Mouse (Mus musculus): Measurements from ENCODE around the gene Gm26965. TPM values are rescaled to one million over a fixed set of nuclear protein-coding genes. Genes with fewer than 3 reads are reported as not detected.

Gene Gm26965
- polyA plus RNA-seq, 1 experiment from 2014 or later: not detected

Other genes starting within 250 kb of the Gm26965 start
- gene Zfp458, start 247.7 kb downstream of the Gm26965 start, polyA plus RNA-seq (2015; fragmentation: Nextera tagmentation; extraction: Ambion mirVana): 1.9 and 2.0 TPM in 2 replicates
- gene Zfp457, start 219.7 kb downstream of the Gm26965 start, polyA plus RNA-seq (2015; fragmentation: Nextera tagmentation; extraction: Ambion mirVana): 0.75 and 0.85 TPM in 2 replicates
- gene Zfp595, start 193.6 kb downstream of the Gm26965 start, polyA plus RNA-seq (2015; fragmentation: Nextera tagmentation; extraction: Ambion mirVana): 2.3 and 2.8 TPM in 2 replicates
- gene Gm28044, start 165.6 kb downstream of the Gm26965 start, polyA plus RNA-seq (2015; fragmentation: Nextera tagmentation; extraction: Ambion mirVana): 0.62 and 0.87 TPM in 2 replicates
- 1.1 and 1.3 TPM in 2 replicates for gene Zfp953, start 165.5 kb downstream of the Gm26965 start, polyA plus RNA-seq (2015; fragmentation: Nextera tagmentation; extraction: Ambion mirVana)
- 0.35 and 1.0 TPM in 2 replicates for gene Gm28041, start 150.4 kb downstream of the Gm26965 start, polyA plus RNA-seq (2015; fragmentation: Nextera tagmentation; extraction: Ambion mirVana)
- 1.6 and 2.0 TPM in 2 replicates for gene Zfp456, start 150.3 kb downstream of the Gm26965 start, polyA plus RNA-seq (2015; fragmentation: Nextera tagmentation; extraction: Ambion mirVana)
- gene Zfp429, start 126.3 kb downstream of the Gm26965 start, polyA plus RNA-seq (2015; fragmentation: Nextera tagmentation; extraction: Ambion mirVana): 8.5 and 8.7 TPM in 2 replicates
- gene Zfp459, start 104.7 kb downstream of the Gm26965 start, polyA plus RNA-seq (2015; fragmentation: Nextera tagmentation; extraction: Ambion mirVana): 1.2 and 1.3 TPM in 2 replicates
- gene Zfp874a, start 74.5 kb downstream of the Gm26965 start, polyA plus RNA-seq (2015; fragmentation: Nextera tagmentation; extraction: Ambion mirVana): 10.8 and 12.0 TPM in 2 replicates
- gene Zfp874b, start 41.9 kb downstream of the Gm26965 start, polyA plus RNA-seq (2015; fragmentation: Nextera tagmentation; extraction: Ambion mirVana): 3.5 and 3.6 TPM in 2 replicates
- gene Zfp58, start 25.6 kb downstream of the Gm26965 start, polyA plus RNA-seq (2015; fragmentation: Nextera tagmentation; extraction: Ambion mirVana): 13.3 and 14.9 TPM in 2 replicates
- 20.9 and 21.9 TPM in 2 replicates for gene Zfp87, start within 50 bp of the Gm26965 start, polyA plus RNA-seq (2015; fragmentation: Nextera tagmentation; extraction: Ambion mirVana)
- 13.8 and 14.5 TPM in 2 replicates for gene Zfp748, start 27.7 kb upstream of the Gm26965 start, polyA plus RNA-seq (2015; fragmentation: Nextera tagmentation; extraction: Ambion mirVana)
- 4.5 and 4.7 TPM in 2 replicates for gene Zfp729b, start 83.6 kb upstream of the Gm26965 start, polyA plus RNA-seq (2015; fragmentation: Nextera tagmentation; extraction: Ambion mirVana)
- 0.69 TPM in 1 of 2 replicates, not detected in the other for gene Gm49345, start 111.6 kb upstream of the Gm26965 start, polyA plus RNA-seq (2015; fragmentation: Nextera tagmentation; extraction: Ambion mirVana)
- 2.5 and 2.6 TPM in 2 replicates for gene Zfp729a, start 111.6 kb upstream of the Gm26965 start, polyA plus RNA-seq (2015; fragmentation: Nextera tagmentation; extraction: Ambion mirVana)
- 11.6 and 12.9 TPM in 2 replicates for gene Zfp738, start 160.9 kb upstream of the Gm26965 start, polyA plus RNA-seq (2015; fragmentation: Nextera tagmentation; extraction: Ambion mirVana)
- 5.6 and 6.8 TPM in 2 replicates for gene Zfp65, start 203.0 kb upstream of the Gm26965 start, polyA plus RNA-seq (2015; fragmentation: Nextera tagmentation; extraction: Ambion mirVana)
- gene Zfp85, start 229.1 kb upstream of the Gm26965 start, polyA plus RNA-seq (2015; fragmentation: Nextera tagmentation; extraction: Ambion mirVana): 6.7 and 7.2 TPM in 2 replicates